Mouse (Mus musculus) forebrain, embryonic 15.5 days (tissue): Measurements from ENCODE around the gene Lgals12. TPM values are rescaled to one million over a fixed set of nuclear protein-coding genes. Genes with fewer than 3 reads are reported as not detected.

ENCODE experiments used
- ATAC-seq: fragments of 200-750 bp; cut with Nextera tagmentation; replicated peaks from 2 replicates; pipeline ENCODE4 v1.8.0; 2017; ENCODE audit warnings: mild to moderate bottlenecking, moderate TSS enrichment, moderate library complexity
- H3K27ac ChIP-seq: fragments of 300-500 bp; sonication (generic); replicated peaks from 2 replicates; pipeline ENCODE4 v1.5.1; 2015; ENCODE audit warnings: mild to moderate bottlenecking, inconsistent platforms
- H3K27me3 ChIP-seq: fragments of 300-500 bp; sonication (generic); 2 replicates; pipeline ENCODE4 v1.6.1; 2015; ENCODE audit warnings: inconsistent platforms
- H3K36me3 ChIP-seq: fragments of 300-500 bp; sonication (generic); 2 replicates; pipeline ENCODE4 v1.6.1; 2015; ENCODE audit warnings: mild to moderate bottlenecking, inconsistent platforms
- H3K4me1 ChIP-seq: fragments of 300-500 bp; sonication (generic); 2 replicates; pipeline ENCODE4 v1.6.1; 2015; ENCODE audit warnings: inconsistent platforms
- H3K4me2 ChIP-seq: fragments of 300-500 bp; sonication (generic); replicated peaks from 2 replicates; pipeline ENCODE4 v1.6.1; 2015; ENCODE audit warnings: mild to moderate bottlenecking, inconsistent platforms
- H3K4me3 ChIP-seq: fragments of 300-500 bp; sonication (generic); 2 replicates; pipeline ENCODE4 v1.5.1; 2015; ENCODE audit warnings: mild to moderate bottlenecking, inconsistent platforms
- H3K9ac ChIP-seq: fragments of 300-500 bp; sonication (generic); replicated peaks from 2 replicates; pipeline ENCODE4 v1.6.1; 2015; ENCODE audit warnings: mild to moderate bottlenecking, inconsistent platforms
- H3K9me3 ChIP-seq: fragments of 300-500 bp; sonication (generic); 2 replicates; pipeline ENCODE4 v1.6.1; 2016; ENCODE audit warnings: inconsistent platforms
- WGBS: fragments of 180-500 bp; shearing (Covaris S2); methylation state at CpG from one replicate; pipeline ENCODE4 v1.1.7; 2015; ENCODE audit warnings: mixed read lengths; 5-methylcytosine and 5-hydroxymethylcytosine counted together
- polyA plus RNA-seq: library from polyadenylated mRNA; unstranded; fragments of >200 nt; fragmentation: Nextera tagmentation; extraction: Ambion mirVana; gene quantifications from 2 replicates; pipeline ENCODE4 v1.2.1, GENCODE M21; 2015

The Lgals12 gene
- polyA plus RNA-seq, 1 experiment from 2014 or later, result 0.28 TPM

- Histone ChIP-seq H3K9me3 (no peaks in the 10 kb centered on the region), H3K4me2 (peak overlapping the region; percentile 59), H3K27me3 (no peaks in the 10 kb centered on the region), H3K4me1 (peaks cover 28% of the 10 kb centered on the region), H3K9ac (0 out of 2 replicates have a peak overlapping the region, but pooled peaks have one; percentile 25), H3K27ac (peak overlapping the region; percentile 73), H3K36me3 (no peaks in the 10 kb centered on the region), H3K4me3 (peak overlapping the region; percentile 33)
- WGBS, result 0% methylated on average over 15 of the region's 15 CpGs
- ATAC-seq, result peak; percentile 91
These were observed 836 bp downstream of the Lgals12 start for GRCm38 (mm10) chr19:7605930-7606783.

DNA sequence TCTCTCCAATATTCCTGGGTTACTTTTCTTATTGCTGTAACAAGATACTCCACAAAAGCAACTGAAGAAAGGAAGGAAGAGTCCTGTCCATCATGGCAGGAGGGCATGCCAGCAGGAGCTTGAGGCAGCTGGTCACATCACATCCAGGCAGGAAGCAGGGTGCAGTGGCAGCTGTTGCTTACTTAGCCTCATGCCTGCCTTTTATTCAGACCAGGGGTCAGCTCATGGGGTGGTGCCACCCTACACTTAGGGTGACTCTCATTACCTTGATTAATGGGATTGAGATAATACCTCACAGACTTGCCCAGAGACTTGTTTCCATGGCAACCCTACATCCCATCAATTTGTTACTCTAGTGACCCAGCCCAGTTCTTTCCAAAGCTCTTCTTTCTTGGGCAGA, 2.0 kb downstream of the Lgals12 start:
- Histone ChIP-seq H3K36me3 (no peaks in the 10 kb centered on the region), H3K4me2 (no peak overlapping the region), H3K9ac (no peak overlapping the region), H3K4me1 (peaks cover 32% of the 10 kb centered on the region), H3K4me3 (no peak overlapping the region), H3K9me3 (no peaks in the 10 kb centered on the region), H3K27me3 (no peaks in the 10 kb centered on the region), H3K27ac (peak overlapping the region; percentile 73)
- no peak for ATAC-seq

- Histone ChIP-seq H3K4me1 (peaks cover 32% of the 10 kb centered on the region), H3K36me3 (no peaks in the 10 kb centered on the region), H3K4me2 (no peak overlapping the region), H3K4me3 (no peak overlapping the region), H3K9me3 (no peaks in the 10 kb centered on the region), H3K27me3 (no peaks in the 10 kb centered on the region), H3K27ac (no peak overlapping the region), H3K9ac (no peak overlapping the region)
- 96% methylated on average over 10 of the region's 10 CpGs for WGBS
- no peak for ATAC-seq
These were observed 2.9 kb downstream of the Lgals12 start for GRCm38 (mm10) chr19:7604107-7604506.

DNA sequence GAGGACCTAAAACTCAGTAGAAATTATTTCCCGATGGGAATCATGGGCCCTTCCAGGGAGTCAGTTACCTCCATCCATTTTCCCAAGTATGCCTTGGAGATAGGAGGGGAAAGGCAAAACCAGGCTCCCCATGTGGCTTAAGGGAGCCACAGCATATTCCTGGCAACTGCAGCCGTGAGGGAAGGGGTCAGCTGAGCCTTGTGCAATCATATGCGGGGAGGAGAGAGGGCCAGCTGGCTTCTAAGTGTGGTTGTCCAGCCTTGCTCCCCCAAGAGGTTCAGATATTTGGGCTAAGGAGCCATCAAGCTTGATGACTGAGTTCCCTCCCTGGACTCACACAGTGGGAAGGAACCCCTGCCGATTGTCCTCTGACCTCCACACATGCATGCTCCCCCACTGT, 5.4 kb downstream of the Lgals12 start:
- 78% methylated on average over 4 of the region's 4 CpGs for WGBS
- H3K9ac ChIP-seq, result no peak overlapping the region
- no peaks in the 10 kb centered on the region for H3K36me3 ChIP-seq
- H3K27me3 ChIP-seq, result no peaks in the 10 kb centered on the region
- no peak overlapping the region for H3K4me3 ChIP-seq
- H3K4me1 ChIP-seq, result peaks cover 19% of the 10 kb centered on the region
- H3K9me3 ChIP-seq, result no peaks in the 10 kb centered on the region
- no peak overlapping the region for H3K4me2 ChIP-seq
- H3K27ac ChIP-seq, result no peak overlapping the region
- ATAC-seq, result no peak

DNA sequence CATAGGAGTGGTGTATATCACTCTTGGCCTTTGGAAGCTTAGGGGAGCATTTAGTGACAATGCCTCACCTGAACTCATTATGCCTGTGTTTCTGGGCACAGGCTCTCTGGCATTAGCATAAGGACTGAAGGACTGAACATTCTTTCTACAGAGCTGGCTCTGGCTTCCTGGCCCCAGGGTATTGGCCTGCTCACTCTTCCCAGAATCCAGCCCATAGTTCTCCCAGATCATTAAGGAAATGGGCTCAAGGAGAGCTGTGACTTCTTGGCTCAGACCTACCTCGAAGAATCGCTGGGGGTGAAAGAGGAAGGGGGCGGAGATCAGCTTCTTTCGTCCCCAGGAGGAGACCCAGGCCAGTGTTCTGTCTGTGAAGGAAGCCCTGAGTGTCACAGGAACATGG, 8.5 kb downstream of the Lgals12 start:
- Histone ChIP-seq H3K27me3 (no peaks in the 10 kb centered on the region), H3K36me3 (no peaks in the 10 kb centered on the region), H3K4me3 (no peak overlapping the region), H3K27ac (no peak overlapping the region), H3K4me2 (no peak overlapping the region), H3K9me3 (no peaks in the 10 kb centered on the region), H3K4me1 (0 out of 2 replicates have a peak, but pooled peaks cover 4% of the 10 kb centered on the region), H3K9ac (no peak overlapping the region)
- no peak for ATAC-seq
- WGBS, result 72% methylated on average over 4 of the region's 4 CpGs

DNA sequence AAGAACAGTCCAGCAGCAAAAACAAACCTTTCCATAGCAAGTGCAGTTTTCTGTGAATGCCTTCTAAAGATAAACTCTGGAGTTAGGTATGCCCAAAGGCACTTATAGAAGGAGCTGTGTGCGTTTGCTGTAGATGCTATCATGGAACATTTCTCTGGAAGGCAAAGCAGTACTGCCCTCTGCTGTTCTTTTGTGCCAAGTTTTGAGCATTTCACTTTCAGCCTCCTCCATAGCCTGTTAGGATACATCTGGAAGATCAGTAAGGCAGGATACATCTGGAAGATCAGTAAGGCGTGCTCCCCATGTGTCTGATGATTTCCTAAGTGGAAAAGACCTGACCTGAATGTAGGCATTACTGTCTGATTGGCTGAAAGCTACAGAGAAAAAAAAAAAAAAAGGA, 11.5 kb downstream of the Lgals12 start:
- no peaks in the 10 kb centered on the region for H3K4me1 ChIP-seq
- no peak overlapping the region for H3K4me2 ChIP-seq
- WGBS, result 33% methylated on average over 2 of the region's 2 CpGs
- H3K9me3 ChIP-seq, result no peaks in the 10 kb centered on the region
- H3K36me3 ChIP-seq, result no peaks in the 10 kb centered on the region
- no peak overlapping the region for H3K4me3 ChIP-seq
- ATAC-seq, result no peak
- no peak overlapping the region for H3K9ac ChIP-seq
- H3K27me3 ChIP-seq, result no peaks in the 10 kb centered on the region
- no peak overlapping the region for H3K27ac ChIP-seq

DNA sequence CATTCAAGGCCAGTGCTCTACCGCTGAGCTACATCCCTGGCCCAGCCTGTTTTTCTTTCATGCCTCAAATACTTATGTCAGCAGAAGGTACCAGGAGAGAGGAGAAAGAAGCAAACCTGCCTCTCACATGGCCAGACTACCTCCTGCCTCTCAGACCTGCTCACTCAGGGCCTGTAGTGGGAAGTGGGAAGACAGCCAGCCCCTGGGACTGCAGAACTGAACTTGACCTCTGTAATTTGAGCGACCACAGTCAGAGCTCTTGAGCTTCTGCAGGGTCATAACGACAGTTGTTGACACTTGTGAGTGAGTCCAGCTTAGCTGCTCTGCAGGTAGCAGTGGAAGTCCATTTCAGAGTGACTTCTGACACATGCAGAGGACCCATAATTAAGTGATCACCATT, 15.0 kb downstream of the Lgals12 start:
- ATAC-seq, result no peak
- H3K27ac ChIP-seq, result no peak overlapping the region
- no peaks in the 10 kb centered on the region for H3K27me3 ChIP-seq
- no peaks in the 10 kb centered on the region for H3K36me3 ChIP-seq
- no peaks in the 10 kb centered on the region for H3K9me3 ChIP-seq
- WGBS, result 64% methylated on average over 3 of the region's 3 CpGs
- no peak overlapping the region for H3K4me3 ChIP-seq
- no peak overlapping the region for H3K9ac ChIP-seq
- no peak overlapping the region for H3K4me2 ChIP-seq
- no peaks in the 10 kb centered on the region for H3K4me1 ChIP-seq

GRCm38 (mm10) chr19:7590795-7591194, 16.2 kb downstream of the Lgals12 start:
- no peak for ATAC-seq
- Histone ChIP-seq H3K9me3 (no peaks in the 10 kb centered on the region), H3K4me1 (no peaks in the 10 kb centered on the region), H3K36me3 (no peaks in the 10 kb centered on the region), H3K4me2 (no peak overlapping the region), H3K9ac (no peak overlapping the region), H3K27me3 (no peaks in the 10 kb centered on the region), H3K4me3 (no peak overlapping the region), H3K27ac (no peak overlapping the region)

DNA sequence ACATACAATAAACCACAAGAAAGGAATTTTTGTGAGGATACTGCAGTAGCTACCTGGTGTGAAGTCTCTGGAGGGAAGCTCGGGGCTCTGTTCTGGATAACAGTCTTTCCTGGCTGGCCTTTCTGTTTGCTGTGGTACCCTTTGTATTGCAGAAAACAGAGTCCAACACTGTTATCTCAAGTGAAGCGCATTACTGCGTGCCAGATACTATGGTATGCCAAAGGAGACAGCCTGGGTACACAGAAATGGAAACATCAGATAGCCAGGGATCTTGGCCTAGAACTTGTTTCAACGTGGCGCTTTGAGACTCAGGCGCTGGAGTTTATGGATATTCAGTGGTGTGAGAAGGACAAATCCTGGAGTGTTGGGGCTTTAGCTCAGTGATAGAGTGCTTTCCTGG, 21.2 kb downstream of the Lgals12 start:
- Histone ChIP-seq H3K27me3 (no peaks in the 10 kb centered on the region), H3K4me1 (no peaks in the 10 kb centered on the region), H3K36me3 (no peaks in the 10 kb centered on the region), H3K9me3 (no peaks in the 10 kb centered on the region), H3K4me3 (no peak overlapping the region), H3K27ac (no peak overlapping the region), H3K9ac (no peak overlapping the region), H3K4me2 (no peak overlapping the region)
- WGBS, result 94% methylated on average over 6 of the region's 6 CpGs
- no peak for ATAC-seq

DNA sequence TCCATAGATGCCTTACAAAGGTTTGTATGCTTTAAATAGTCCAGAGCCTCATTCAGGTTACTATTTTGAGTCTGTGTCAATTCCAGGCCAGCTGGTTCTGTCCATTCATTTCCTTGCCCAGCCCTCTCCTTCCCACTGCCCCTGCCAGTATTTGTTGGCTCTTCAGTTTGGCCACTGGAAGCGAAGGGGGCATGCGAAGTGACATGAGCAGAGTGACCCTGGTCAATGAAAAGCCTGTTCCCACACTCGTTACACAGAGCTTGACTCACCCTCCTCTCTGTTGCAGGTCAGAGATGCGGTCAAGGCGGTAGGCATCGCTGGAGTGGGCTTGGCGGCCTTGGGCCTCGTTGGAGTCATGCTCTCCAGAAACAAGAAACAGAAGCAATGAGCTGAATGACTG, 21.7 kb downstream of the Lgals12 start:
- Histone ChIP-seq H3K9me3 (no peaks in the 10 kb centered on the region), H3K4me3 (no peak overlapping the region), H3K27ac (no peak overlapping the region), H3K4me2 (no peak overlapping the region), H3K9ac (no peak overlapping the region), H3K27me3 (no peaks in the 10 kb centered on the region), H3K36me3 (no peaks in the 10 kb centered on the region), H3K4me1 (no peaks in the 10 kb centered on the region)
- ATAC-seq, result no peak
- WGBS, result 84% methylated on average over 8 of the region's 8 CpGs

- Histone ChIP-seq H3K9me3 (no peaks in the 10 kb centered on the region), H3K4me3 (no peak overlapping the region), H3K9ac (no peak overlapping the region), H3K4me2 (no peak overlapping the region), H3K4me1 (no peaks in the 10 kb centered on the region), H3K36me3 (no peaks in the 10 kb centered on the region), H3K27me3 (no peaks in the 10 kb centered on the region), H3K27ac (no peak overlapping the region)
- ATAC-seq, result no peak
- 71% methylated on average over 3 of the region's 3 CpGs for WGBS
These were observed 23.4 kb downstream of the Lgals12 start for GRCm38 (mm10) chr19:7583599-7583998.

GRCm38 (mm10) chr19:7583101-7583500, 23.9 kb downstream of the Lgals12 start:
- no peaks in the 10 kb centered on the region for H3K9me3 ChIP-seq
- H3K4me1 ChIP-seq, result no peaks in the 10 kb centered on the region
- H3K27me3 ChIP-seq, result no peaks in the 10 kb centered on the region
- 77% methylated on average over 7 of the region's 7 CpGs for WGBS
- H3K4me2 ChIP-seq, result no peak overlapping the region
- no peak for ATAC-seq
- no peak overlapping the region for H3K9ac ChIP-seq
- no peak overlapping the region for H3K4me3 ChIP-seq
- no peaks in the 10 kb centered on the region for H3K36me3 ChIP-seq
- H3K27ac ChIP-seq, result no peak overlapping the region

DNA sequence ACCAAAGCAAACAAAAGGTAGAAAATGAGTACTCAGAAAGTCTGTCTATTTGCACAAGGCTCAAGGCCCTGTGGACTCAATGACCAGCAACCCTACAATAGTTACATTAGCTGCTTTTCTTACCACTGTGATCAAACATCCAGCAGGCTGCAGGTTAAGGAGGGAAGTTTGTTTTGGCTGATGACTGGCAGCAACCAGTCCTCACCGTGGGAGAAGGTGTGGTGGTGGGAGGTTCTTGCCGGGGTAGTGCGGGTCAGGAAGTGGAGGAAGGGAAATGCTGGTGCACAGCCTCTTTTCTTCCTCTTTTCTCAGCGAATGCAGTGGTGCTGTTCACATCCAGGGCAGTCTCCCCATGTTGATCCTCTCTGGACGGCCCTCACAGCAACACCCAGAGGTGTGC, 26.0 kb downstream of the Lgals12 start:
- Histone ChIP-seq H3K4me3 (no peak overlapping the region), H3K27ac (no peak overlapping the region), H3K4me2 (no peak overlapping the region), H3K9ac (no peak overlapping the region), H3K4me1 (no peaks in the 10 kb centered on the region), H3K36me3 (no peaks in the 10 kb centered on the region), H3K27me3 (no peaks in the 10 kb centered on the region), H3K9me3 (no peaks in the 10 kb centered on the region)
- 66% methylated on average over 5 of the region's 5 CpGs for WGBS
- no peak for ATAC-seq
